Mouse (Mus musculus) neural tube, embryonic 12.5 days (tissue): ENCODE data around the gene Esx1. TPM values are rescaled to one million over a fixed set of nuclear protein-coding genes. Genes with fewer than 3 reads are reported as not detected.

Experiments
- ATAC-seq: fragments of 200-750 bp; cut with Nextera tagmentation; 2 replicates; pipeline ENCODE4 v1.8.0; 2017; ENCODE audit warnings: low read depth, mild to moderate bottlenecking, moderate TSS enrichment, moderate library complexity; ENCODE audit not compliant: low FRiP score
- H3K27ac ChIP-seq: fragments of 300-500 bp; sonication (generic); 2 replicates; pipeline ENCODE4 v1.5.1; 2016
- H3K27me3 ChIP-seq: fragments of 300-500 bp; sonication (generic); replicated peaks from 2 replicates; pipeline ENCODE4 v1.6.1; 2016; ENCODE audit warnings: mild to moderate bottlenecking
- H3K36me3 ChIP-seq: fragments of 300-500 bp; sonication (generic); 2 replicates; pipeline ENCODE4 v1.6.1; 2016; ENCODE audit warnings: mild to moderate bottlenecking
- H3K4me1 ChIP-seq: fragments of 300-500 bp; sonication (generic); 2 replicates; pipeline ENCODE4 v1.6.1; 2016
- H3K4me2 ChIP-seq: fragments of 300-500 bp; sonication (generic); replicated peaks from 2 replicates; pipeline ENCODE4 v1.6.1; 2016; ENCODE audit warnings: mild to moderate bottlenecking
- H3K4me3 ChIP-seq: fragments of 300-500 bp; sonication (generic); 2 replicates; pipeline ENCODE4 v1.5.1; 2016
- H3K9ac ChIP-seq: fragments of 300-500 bp; sonication (generic); 2 replicates; pipeline ENCODE4 v1.6.1; 2016; ENCODE audit warnings: mild to moderate bottlenecking
- H3K9me3 ChIP-seq: fragments of 300-500 bp; sonication (generic); 2 replicates; pipeline ENCODE4 v1.6.1; 2016; ENCODE audit warnings: mild to moderate bottlenecking
- WGBS: fragments of 180-500 bp; shearing (Covaris S2); methylation state at CpG from one replicate; pipeline ENCODE4 v1.1.7; 2016; 5-methylcytosine and 5-hydroxymethylcytosine counted together
- polyA plus RNA-seq: library from polyadenylated mRNA; unstranded; fragments of >200 nt; fragmentation: Nextera tagmentation; extraction: Ambion mirVana; gene quantifications from 2 replicates; pipeline ENCODE4 v1.2.1, GENCODE M21; 2016

Esx1 gene
- polyA plus RNA-seq, 1 experiment from 2014 or later, result not detected

DNA sequence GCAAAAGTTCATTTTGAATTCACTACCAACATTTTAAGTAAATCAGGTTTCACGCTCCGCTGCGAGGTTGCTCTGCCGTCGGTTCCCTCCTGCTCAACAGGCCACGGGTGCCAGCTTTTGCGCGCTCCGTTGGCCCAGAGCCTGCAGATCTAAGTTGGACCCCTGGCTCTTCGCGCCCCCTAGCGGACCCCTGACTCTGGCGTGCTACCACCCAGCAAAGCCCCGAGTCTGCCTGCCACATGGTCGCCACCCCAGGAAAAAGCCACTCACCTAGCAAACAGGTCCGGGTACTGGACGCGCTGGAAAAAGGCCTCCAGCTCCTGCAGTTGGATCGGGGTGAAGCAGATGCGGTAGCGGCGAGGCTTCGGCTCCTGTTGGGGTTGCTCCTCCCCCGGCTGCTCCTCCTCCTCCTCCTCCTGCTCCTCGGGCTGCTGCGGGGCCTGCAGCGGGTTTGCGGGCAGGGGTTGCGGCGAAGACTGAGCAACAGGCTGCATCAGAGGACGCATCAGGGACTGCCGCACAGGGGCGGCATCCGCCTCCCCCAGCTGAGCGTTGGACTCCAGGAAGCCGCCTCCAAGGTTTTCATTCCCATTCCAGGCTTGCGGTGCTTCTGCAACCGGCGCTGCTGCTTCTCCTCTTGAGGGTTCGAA lies 3.7 kb downstream of the Esx1 start:
- no peaks in the 10 kb centered on the region for H3K4me1 ChIP-seq
- no peak overlapping the region for H3K27ac ChIP-seq
- H3K9ac ChIP-seq, result no peak overlapping the region
- no peaks in the 10 kb centered on the region for H3K9me3 ChIP-seq
- WGBS, result 14% methylated on average over 40 of the region's 40 CpGs
- peak; percentile 80 for ATAC-seq
- H3K36me3 ChIP-seq, result no peaks in the 10 kb centered on the region
- H3K4me3 ChIP-seq, result no peak overlapping the region
- peaks cover 76% of the 10 kb centered on the region for H3K27me3 ChIP-seq
- H3K4me2 ChIP-seq, result 0 out of 2 replicates have a peak overlapping the region, but pooled peaks have one; percentile 14

DNA sequence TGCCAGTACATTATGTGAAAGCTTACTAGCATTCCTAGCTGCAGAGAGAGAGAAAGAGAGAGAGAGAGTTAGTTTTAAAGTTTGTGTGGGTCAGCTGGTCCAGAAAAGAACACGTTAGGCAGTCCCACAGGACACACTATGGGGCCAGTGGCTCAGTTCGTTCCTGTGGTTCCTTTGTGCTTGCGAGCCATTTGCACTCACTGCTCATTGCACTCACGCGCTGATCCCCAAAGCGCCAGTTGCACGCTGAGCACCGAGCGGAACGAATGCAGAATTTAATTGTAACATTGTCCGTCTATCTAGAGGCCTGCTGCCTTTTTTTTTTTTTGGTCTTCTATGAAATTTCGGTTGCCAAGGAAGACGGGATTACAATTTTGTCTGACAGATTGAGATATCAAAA lies 15.4 kb downstream of the Esx1 start:
- Histone ChIP-seq H3K9me3 (no peaks in the 10 kb centered on the region), H3K9ac (no peak overlapping the region), H3K27me3 (peaks cover 48% of the 10 kb centered on the region), H3K27ac (no peak overlapping the region), H3K36me3 (no peaks in the 10 kb centered on the region), H3K4me3 (no peak overlapping the region), H3K4me1 (no peaks in the 10 kb centered on the region), H3K4me2 (no peak overlapping the region)
- WGBS, result 7% methylated on average over 13 of the region's 13 CpGs
- 0 out of 2 replicates have a peak, but pooled peaks have one; percentile 68 for ATAC-seq

DNA sequence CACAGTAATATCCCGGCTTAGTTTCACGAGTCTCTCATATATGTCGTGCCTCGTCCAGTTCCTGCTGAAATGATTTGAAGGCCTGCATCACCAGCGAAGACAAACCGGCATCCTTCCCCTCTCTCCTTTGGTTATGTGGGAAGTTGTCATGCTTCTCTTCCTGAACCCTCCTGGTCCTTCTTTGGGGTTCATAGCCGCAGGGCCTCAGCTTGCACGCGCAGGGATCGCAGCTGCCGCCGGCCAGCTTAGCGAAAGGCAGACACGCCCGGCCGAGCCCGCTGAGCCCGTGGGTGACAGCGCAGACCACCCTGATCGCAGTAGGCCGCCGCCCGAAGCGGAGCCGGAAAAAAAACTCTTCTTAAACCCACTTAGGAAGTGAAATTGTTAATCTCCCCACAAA lies 17.4 kb downstream of the Esx1 start:
- H3K4me2 ChIP-seq, result no peak overlapping the region
- WGBS, result 21% methylated on average over 25 of the region's 25 CpGs
- no peak for ATAC-seq
- H3K4me1 ChIP-seq, result no peaks in the 10 kb centered on the region
- H3K9ac ChIP-seq, result no peak overlapping the region
- H3K27ac ChIP-seq, result no peak overlapping the region
- H3K9me3 ChIP-seq, result no peaks in the 10 kb centered on the region
- H3K27me3 ChIP-seq, result peaks cover 55% of the 10 kb centered on the region
- H3K36me3 ChIP-seq, result no peaks in the 10 kb centered on the region
- no peak overlapping the region for H3K4me3 ChIP-seq

Other genes starting within 250 kb of the Esx1 start
- gene H2bfm, start 194.8 kb downstream of the Esx1 start, polyA plus RNA-seq, result not detected in 2 replicates
- 81.4 and 93.4 TPM in 2 replicates for gene Tmsb15b2, start 146.6 kb downstream of the Esx1 start, polyA plus RNA-seq
- 8.6 and 10.2 TPM in 2 replicates for gene Tmsb15l, start 145.2 kb downstream of the Esx1 start, polyA plus RNA-seq
- 26.5 and 31.5 TPM in 2 replicates for gene Tmsb15b1, start 145.2 kb downstream of the Esx1 start, polyA plus RNA-seq
- 129 and 142 TPM in 2 replicates for gene Zcchc18, start 128.9 kb downstream of the Esx1 start, polyA plus RNA-seq
- gene Slc25a53, start 83.8 kb downstream of the Esx1 start, polyA plus RNA-seq, result 12.9 and 14.7 TPM in 2 replicates
- gene Fam199x, start 72.5 kb downstream of the Esx1 start, polyA plus RNA-seq, result 9.8 and 10.2 TPM in 2 replicates